Mouse (Mus musculus) hindbrain, embryonic 10.5 days (tissue): ENCODE data around the gene 6430531B16Rik. TPM values are rescaled to one million over a fixed set of nuclear protein-coding genes. Genes with fewer than 3 reads are reported as not detected.

Source experiments
- DNase-seq: peaks from one replicate; pipeline ENCODE4 v3.0.0-alpha.2; 2017; ENCODE audit warnings: low spot score
- H3K27ac ChIP-seq: fragments of 300-500 bp; sonication (generic); 2 replicates; pipeline ENCODE4 v1.5.1; 2016; ENCODE audit warnings: mild to moderate bottlenecking, moderate library complexity
- H3K27me3 ChIP-seq: fragments of 300-500 bp; sonication (generic); 2 replicates; pipeline ENCODE4 v1.6.1; 2016; ENCODE audit warnings: mild to moderate bottlenecking; ENCODE audit not compliant: poor library complexity, insufficient read depth, severe bottlenecking
- H3K36me3 ChIP-seq: fragments of 300-500 bp; sonication (generic); 2 replicates; pipeline ENCODE4 v1.6.1; 2016; ENCODE audit warnings: mild to moderate bottlenecking, moderate library complexity
- H3K4me1 ChIP-seq: fragments of 300-500 bp; sonication (generic); replicated peaks from 2 replicates; pipeline ENCODE4 v1.6.1; 2016; ENCODE audit warnings: mild to moderate bottlenecking
- H3K4me3 ChIP-seq: fragments of 300-500 bp; sonication (generic); 2 replicates; pipeline ENCODE4 v1.5.1; 2016; ENCODE audit warnings: mild to moderate bottlenecking, moderate library complexity
- H3K9me3 ChIP-seq: fragments of 300-500 bp; sonication (generic); 2 replicates; pipeline ENCODE4 v1.6.1; 2016; ENCODE audit warnings: mild to moderate bottlenecking, moderate library complexity
- WGBS: fragments of 180-500 bp; shearing (Covaris S2); methylation state at CpG from one replicate; pipeline ENCODE4 v1.1.7; 2016; 5-methylcytosine and 5-hydroxymethylcytosine counted together
- polyA plus RNA-seq: library from polyadenylated mRNA; unstranded; fragments of >200 nt; fragmentation: Nextera tagmentation; extraction: Ambion mirVana; gene quantifications from 2 replicates; pipeline ENCODE4 v1.2.1, GENCODE M21; 2016

The 6430531B16Rik gene
- polyA plus RNA-seq, 1 experiment from 2014 or later: 1.0 TPM

DNA sequence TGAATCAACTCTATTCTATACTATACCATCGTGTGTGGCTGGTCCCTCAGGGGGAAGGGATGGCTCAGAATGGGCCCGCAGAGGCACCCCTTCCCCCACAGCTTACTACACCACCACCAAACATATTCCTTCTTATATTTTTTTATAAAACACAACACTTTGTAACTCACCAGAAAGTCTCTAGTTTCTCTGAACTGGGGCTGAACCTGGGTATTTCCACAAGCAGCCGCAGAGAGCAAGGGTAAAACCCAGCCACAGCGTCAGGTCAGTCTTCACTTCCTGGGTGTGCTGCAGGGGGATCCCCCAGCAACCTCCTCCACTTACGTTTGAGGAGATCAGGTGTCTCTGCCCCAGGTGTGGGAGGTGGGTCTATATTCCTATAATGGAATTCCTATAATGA, 10.1 kb downstream of the 6430531B16Rik start:
- H3K4me1 ChIP-seq: peaks cover 24% of the 10 kb centered on the region
- H3K4me3 ChIP-seq: no peak overlapping the region
- DNase-seq: no peak
- no peaks in the 10 kb centered on the region for H3K9me3 ChIP-seq
- whole genome bisulfite sequencing: 50% methylated on average over 5 of the region's 5 CpGs
- no peaks in the 10 kb centered on the region for H3K36me3 ChIP-seq
- peaks cover 29% of the 10 kb centered on the region for H3K27me3 ChIP-seq
- H3K27ac ChIP-seq: no peak overlapping the region

DNA sequence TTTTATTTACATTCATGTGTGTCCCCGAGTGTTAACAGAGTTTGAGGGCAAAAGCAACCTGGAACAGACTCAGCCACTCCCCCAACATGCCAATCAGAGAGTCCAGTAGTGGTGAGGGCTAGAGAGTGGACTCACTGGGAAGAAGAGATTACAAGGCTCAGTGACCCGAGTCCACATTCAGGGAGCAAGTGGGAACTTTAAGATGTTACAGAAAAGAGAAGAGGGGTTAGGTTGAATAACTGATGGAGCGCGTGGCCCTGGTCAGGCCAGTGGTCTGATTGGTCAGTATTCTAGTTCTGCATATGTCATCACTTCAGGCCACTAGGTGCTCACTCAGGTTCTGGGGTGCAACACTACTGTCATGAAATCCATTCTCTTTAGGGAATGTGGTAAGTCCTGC, 11.4 kb downstream of the 6430531B16Rik start:
- no peaks in the 10 kb centered on the region for H3K9me3 ChIP-seq
- no peak overlapping the region for H3K4me3 ChIP-seq
- DNase-seq: no peak
- 16% methylated on average over 4 of the region's 4 CpGs for WGBS
- H3K36me3 ChIP-seq: no peaks in the 10 kb centered on the region
- H3K27me3 ChIP-seq: peaks cover 29% of the 10 kb centered on the region
- H3K27ac ChIP-seq: no peak overlapping the region
- peaks cover 24% of the 10 kb centered on the region for H3K4me1 ChIP-seq

- 62% methylated on average over 4 of the region's 4 CpGs for WGBS
- peaks cover 23% of the 10 kb centered on the region for H3K27me3 ChIP-seq
- H3K9me3 ChIP-seq: no peaks in the 10 kb centered on the region
- H3K36me3 ChIP-seq: no peaks in the 10 kb centered on the region
- no peak overlapping the region for H3K27ac ChIP-seq
- H3K4me1 ChIP-seq: peaks cover 8% of the 10 kb centered on the region
- no peak for DNase-seq
- no peak overlapping the region for H3K4me3 ChIP-seq
Observed at GRCm38 (mm10) chr7:139963814-139964213, 14.7 kb downstream of the 6430531B16Rik start.

- 88% methylated on average over 10 of the region's 10 CpGs for WGBS
- H3K27me3 ChIP-seq: peaks cover 25% of the 10 kb centered on the region
- H3K27ac ChIP-seq: no peak overlapping the region
- peaks cover 7% of the 10 kb centered on the region for H3K4me1 ChIP-seq
- H3K36me3 ChIP-seq: no peaks in the 10 kb centered on the region
- DNase-seq: no peak
- H3K9me3 ChIP-seq: no peaks in the 10 kb centered on the region
- no peak overlapping the region for H3K4me3 ChIP-seq
Observed at GRCm38 (mm10) chr7:139961141-139961540, 17.4 kb downstream of the 6430531B16Rik start.

GRCm38 (mm10) chr7:139957958-139958357, 20.6 kb downstream of the 6430531B16Rik start:
- WGBS: 40% methylated on average over 11 of the region's 11 CpGs
- H3K27me3 ChIP-seq: peaks cover 35% of the 10 kb centered on the region
- peaks cover 7% of the 10 kb centered on the region for H3K4me1 ChIP-seq

DNA sequence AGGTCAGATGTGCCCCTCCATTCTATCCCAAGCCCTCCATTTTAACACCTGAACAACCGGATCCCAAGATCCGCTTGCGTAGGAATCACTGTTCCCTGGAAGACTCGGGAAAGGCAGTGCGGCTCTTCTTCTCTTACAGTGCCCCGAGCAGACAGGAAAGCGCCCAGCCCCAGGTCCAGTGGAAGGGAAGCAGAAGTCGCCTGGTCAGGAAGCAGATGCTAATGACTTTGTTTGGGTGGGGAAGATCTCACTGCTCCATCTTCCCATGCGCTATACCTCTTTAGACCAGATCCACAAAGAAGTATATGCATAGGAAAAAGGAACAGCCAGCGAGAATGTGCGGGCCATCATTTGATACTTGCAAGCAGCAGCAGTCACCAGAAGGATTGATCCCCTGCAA, 21.1 kb downstream of the 6430531B16Rik start:
- no peaks in the 10 kb centered on the region for H3K36me3 ChIP-seq
- 61% methylated on average over 11 of the region's 11 CpGs for WGBS
- DNase-seq: no peak
- H3K9me3 ChIP-seq: no peaks in the 10 kb centered on the region
- peaks cover 38% of the 10 kb centered on the region for H3K27me3 ChIP-seq
- no peak overlapping the region for H3K27ac ChIP-seq
- H3K4me1 ChIP-seq: peaks cover 8% of the 10 kb centered on the region
- H3K4me3 ChIP-seq: no peak overlapping the region

More at GRCm38 (mm10) chr7:139957958-139958357, 20.6 kb downstream of the 6430531B16Rik start:
- Histone ChIP-seq H3K27ac (no peak overlapping the region; the same call in 1 of the 2 replicates), H3K9me3 (no peaks in the 10 kb centered on the region), H3K4me3 (no peak overlapping the region), H3K36me3 (no peaks in the 10 kb centered on the region)
- DNase-seq: no peak

- Histone ChIP-seq H3K4me3 (no peak overlapping the region), H3K27ac (no peak overlapping the region), H3K27me3 (peaks cover 46% of the 10 kb centered on the region), H3K36me3 (no peaks in the 10 kb centered on the region), H3K4me1 (peaks cover 16% of the 10 kb centered on the region), H3K9me3 (no peaks in the 10 kb centered on the region)
- no peak for DNase-seq
- 83% methylated on average over 3 of the region's 3 CpGs for WGBS
Observed at GRCm38 (mm10) chr7:139956658-139957057, 21.9 kb downstream of the 6430531B16Rik start.

DNA sequence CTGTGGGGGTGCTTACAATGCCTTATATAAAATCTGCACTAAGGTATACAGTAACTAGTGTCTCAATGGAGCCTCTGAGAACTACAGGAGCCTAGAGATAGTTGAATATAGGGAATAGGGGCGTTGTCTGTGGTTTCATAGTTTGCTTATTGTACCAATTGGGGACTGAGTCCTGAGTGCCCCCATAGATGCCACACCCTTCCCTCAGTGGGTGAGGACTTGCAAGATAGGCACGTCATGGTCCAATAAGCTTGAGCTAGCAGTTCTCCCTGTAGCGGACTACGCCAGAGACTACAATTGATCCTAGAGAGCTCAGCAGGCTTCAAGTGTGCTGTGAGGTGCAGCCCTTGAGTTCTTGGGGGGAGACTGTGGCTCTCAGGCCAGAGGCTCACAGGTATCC, 23.1 kb downstream of the 6430531B16Rik start:
- WGBS: 85% methylated on average over 4 of the region's 4 CpGs
- DNase-seq: no peak
- peaks cover 25% of the 10 kb centered on the region for H3K4me1 ChIP-seq
- H3K27me3 ChIP-seq: peaks cover 42% of the 10 kb centered on the region
- no peaks in the 10 kb centered on the region for H3K36me3 ChIP-seq
- no peak overlapping the region for H3K27ac ChIP-seq
- H3K4me3 ChIP-seq: no peak overlapping the region
- no peaks in the 10 kb centered on the region for H3K9me3 ChIP-seq

DNA sequence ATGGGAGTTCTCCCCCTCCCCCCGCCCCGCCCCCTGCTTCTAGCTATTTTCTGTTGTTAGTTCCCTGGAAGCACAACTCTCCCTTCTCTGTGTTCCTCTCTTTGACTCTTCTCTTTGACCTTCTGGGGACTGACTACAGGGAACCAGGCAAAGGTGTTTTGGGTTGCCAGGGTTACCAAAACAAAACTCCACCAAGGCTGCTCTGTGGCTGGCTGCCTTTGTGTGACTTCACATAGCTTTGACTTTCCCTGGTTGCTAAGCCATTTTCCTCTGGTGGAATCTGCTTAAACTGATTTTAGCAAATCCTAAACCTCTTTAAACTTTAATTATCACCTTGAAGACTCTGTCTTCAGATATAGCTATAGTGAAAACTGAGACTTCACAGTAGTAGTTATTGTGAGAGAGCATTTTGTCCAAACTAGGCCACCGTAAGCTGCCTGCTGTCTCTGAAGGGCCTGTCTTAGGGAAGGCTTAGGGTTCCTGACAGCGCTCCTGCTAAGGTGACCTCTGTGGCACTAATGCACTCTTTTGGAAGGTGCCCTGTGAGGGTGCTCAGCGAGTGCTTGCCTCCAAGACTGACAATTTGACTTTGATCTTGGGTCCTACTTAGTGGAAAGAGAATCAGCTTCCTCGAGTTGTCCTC, 26.4 kb downstream of the 6430531B16Rik start:
- no peak overlapping the region; the same call in 1 of the 2 replicates for H3K27ac ChIP-seq

DNA sequence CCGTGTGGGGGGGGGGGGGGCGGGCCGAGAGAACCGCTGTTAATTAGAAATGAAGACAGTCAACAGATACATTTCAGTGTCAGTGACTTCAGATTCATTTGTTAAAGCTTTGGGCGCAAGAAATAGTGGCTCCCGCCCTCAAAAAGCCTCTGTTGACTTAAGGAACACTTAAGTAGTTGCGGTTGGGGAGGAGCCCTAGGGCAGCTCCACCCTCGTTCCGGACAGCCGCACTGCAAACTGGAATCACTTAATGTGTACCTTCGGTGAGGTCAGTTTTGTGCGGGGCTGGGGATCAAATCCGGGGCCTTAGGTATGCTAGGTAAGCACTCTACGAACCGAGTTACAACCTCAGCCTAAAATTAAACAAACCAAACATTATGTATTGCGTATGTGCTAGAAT, 27.5 kb downstream of the 6430531B16Rik start:
- DNase-seq: no peak
- Histone ChIP-seq H3K27me3 (peaks cover 68% of the 10 kb centered on the region), H3K27ac (no peak overlapping the region), H3K4me1 (peaks cover 29% of the 10 kb centered on the region), H3K4me3 (peak overlapping the region; percentile 60), H3K9me3 (no peaks in the 10 kb centered on the region), H3K36me3 (no peaks in the 10 kb centered on the region)
- WGBS: 4% methylated on average over 16 of the region's 16 CpGs

More for the DNA sequence above, 26.4 kb downstream of the 6430531B16Rik start:
- H3K4me1 ChIP-seq: peaks cover 29% of the 10 kb centered on the region
- WGBS: 47% methylated on average over 6 of the region's 6 CpGs
- peak; percentile 42 for DNase-seq
- no peaks in the 10 kb centered on the region for H3K36me3 ChIP-seq
- H3K9me3 ChIP-seq: no peaks in the 10 kb centered on the region
- H3K27me3 ChIP-seq: peaks cover 62% of the 10 kb centered on the region
- H3K4me3 ChIP-seq: no peak overlapping the region

GRCm38 (mm10) chr7:139950283-139950971, 28.1 kb downstream of the 6430531B16Rik start:
- peaks cover 72% of the 10 kb centered on the region for H3K27me3 ChIP-seq
- H3K4me1 ChIP-seq: peaks cover 29% of the 10 kb centered on the region
- DNase-seq: peak; percentile 57
- H3K9me3 ChIP-seq: no peaks in the 10 kb centered on the region
- no peaks in the 10 kb centered on the region for H3K36me3 ChIP-seq
- H3K4me3 ChIP-seq: peak overlapping the region; percentile 60
- H3K27ac ChIP-seq: peak overlapping the region; percentile 69
- WGBS: under 1% methylated on average over 33 of the region's 33 CpGs

GRCm38 (mm10) chr7:139949893-139950282, 28.7 kb downstream of the 6430531B16Rik start:
- WGBS: under 1% methylated on average over 15 of the region's 15 CpGs

DNA sequence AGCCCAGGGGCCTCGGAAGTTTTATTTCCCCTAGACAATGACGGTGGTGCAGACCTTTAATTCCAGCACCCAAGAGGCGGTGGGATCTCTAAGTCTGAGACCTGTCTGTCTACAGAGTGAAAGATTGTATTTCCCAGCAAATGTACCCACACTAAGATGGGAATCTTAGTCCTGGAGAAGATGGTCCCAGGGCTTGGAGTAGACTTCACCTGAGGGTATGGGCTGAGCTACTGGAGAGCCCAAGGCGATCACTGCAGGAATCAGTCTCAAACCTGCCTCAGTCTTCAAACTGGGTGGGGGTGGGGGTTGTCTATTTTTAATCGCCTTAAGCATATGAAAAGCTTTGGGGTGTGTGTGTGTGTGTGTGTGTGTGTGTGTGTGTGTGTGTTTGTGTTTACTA, 32.5 kb downstream of the 6430531B16Rik start:
- no peak overlapping the region for H3K4me3 ChIP-seq
- no peak overlapping the region for H3K27ac ChIP-seq
- peaks cover 30% of the 10 kb centered on the region for H3K4me1 ChIP-seq
- no peak for DNase-seq
- WGBS: 25% methylated on average over 5 of the region's 5 CpGs
- H3K9me3 ChIP-seq: no peaks in the 10 kb centered on the region
- no peaks in the 10 kb centered on the region for H3K36me3 ChIP-seq
- H3K27me3 ChIP-seq: peaks cover 95% of the 10 kb centered on the region

More at GRCm38 (mm10) chr7:139949893-139950282, 28.7 kb downstream of the 6430531B16Rik start:
- H3K27me3 ChIP-seq: peaks cover 77% of the 10 kb centered on the region
- H3K9me3 ChIP-seq: no peaks in the 10 kb centered on the region
- H3K36me3 ChIP-seq: no peaks in the 10 kb centered on the region
- DNase-seq: peak; percentile 70
- H3K4me1 ChIP-seq: peaks cover 29% of the 10 kb centered on the region
- peak overlapping the region; percentile 60 for H3K4me3 ChIP-seq
- H3K27ac ChIP-seq: peak overlapping the region; percentile 69
